Mouse (Mus musculus) lung, postnatal 25 days (tissue): ENCODE measurements around the gene Psors1c2.
"Not testable (repeated sequence)": the region's sequence is repeated elsewhere in the genome, so short reads cannot be mapped to it uniquely, and the experiment has no call there.

ENCODE experiments used
- DNase-seq: peaks from one replicate; pipeline ENCODE4 v3.0.0; 2022; ENCODE audit warnings: low spot score

The Psors1c2 gene

GRCm38 (mm10) chr17:35532901-35533300, at the start of gene Psors1c2:
TSS of gene Psors1c2 (plus strand) at chr17:35533201.
- DNase-seq: no peak

GRCm38 (mm10) chr17:35484066-35484465, 48.9 kb upstream of the Psors1c2 start:
- DNase-seq: peak; percentile 49

GRCm38 (mm10) chr17:35485702-35486101, 47.3 kb upstream of the Psors1c2 start:
- DNase-seq: no peak

GRCm38 (mm10) chr17:35486726-35487125, 46.3 kb upstream of the Psors1c2 start:
- DNase-seq: no peak

- DNase-seq: no peak
These were observed 45.0 kb upstream of the Psors1c2 start for GRCm38 (mm10) chr17:35488041-35488440.

GRCm38 (mm10) chr17:35490320-35490719, 42.7 kb upstream of the Psors1c2 start:
- no peak for DNase-seq

GRCm38 (mm10) chr17:35497124-35497523, 35.9 kb upstream of the Psors1c2 start:
- no peak for DNase-seq

GRCm38 (mm10) chr17:35502226-35502625, 30.8 kb upstream of the Psors1c2 start:
- DNase-seq: no peak

GRCm38 (mm10) chr17:35502762-35503161, 30.2 kb upstream of the Psors1c2 start:
- no peak for DNase-seq

GRCm38 (mm10) chr17:35503849-35504248, 29.2 kb upstream of the Psors1c2 start:
- DNase-seq: no peak

GRCm38 (mm10) chr17:35504628-35505481, 28.1 kb upstream of the Psors1c2 start:
- DNase-seq: no peak

GRCm38 (mm10) chr17:35505776-35506175, 27.2 kb upstream of the Psors1c2 start, which contains the start of gene Pou5f1:
TSS of gene Pou5f1 (plus strand) at chr17:35506018.
- no peak for DNase-seq

GRCm38 (mm10) chr17:35506881-35507280, 26.1 kb upstream of the Psors1c2 start:
- no peak for DNase-seq

GRCm38 (mm10) chr17:35507556-35508260, 25.3 kb upstream of the Psors1c2 start:
- no peak for DNase-seq

GRCm38 (mm10) chr17:35508279-35508678, 24.7 kb upstream of the Psors1c2 start:
- DNase-seq: not testable (repeated sequence)

- peak; percentile 32 for DNase-seq
These were observed 23.7 kb upstream of the Psors1c2 start for GRCm38 (mm10) chr17:35509284-35509683.

GRCm38 (mm10) chr17:35512916-35513626, 19.9 kb upstream of the Psors1c2 start:
- no peak for DNase-seq

GRCm38 (mm10) chr17:35513886-35514285, 19.1 kb upstream of the Psors1c2 start:
- peak; percentile 76 for DNase-seq

GRCm38 (mm10) chr17:35514756-35515155, 18.2 kb upstream of the Psors1c2 start:
- DNase-seq: no peak

GRCm38 (mm10) chr17:35515911-35516640, 16.9 kb upstream of the Psors1c2 start:
- no peak for DNase-seq

GRCm38 (mm10) chr17:35516652-35517500, 16.1 kb upstream of the Psors1c2 start, which contains the start of the genes Tcf19 and Cchcr1:
TSS of gene Tcf19 (minus strand) at chr17:35516824.
TSS of gene Cchcr1 (plus strand) at chr17:35517100.
- DNase-seq: peak; percentile 97
